Mouse (Mus musculus): ENCODE measurements at regions not wholly inside any gene's neighbourhood (a gene's known extent, or its start where the extent isn't known, plus 50 kb on each side); places are given as distances from the start of the nearest gene placed in this dataset.

DNA sequence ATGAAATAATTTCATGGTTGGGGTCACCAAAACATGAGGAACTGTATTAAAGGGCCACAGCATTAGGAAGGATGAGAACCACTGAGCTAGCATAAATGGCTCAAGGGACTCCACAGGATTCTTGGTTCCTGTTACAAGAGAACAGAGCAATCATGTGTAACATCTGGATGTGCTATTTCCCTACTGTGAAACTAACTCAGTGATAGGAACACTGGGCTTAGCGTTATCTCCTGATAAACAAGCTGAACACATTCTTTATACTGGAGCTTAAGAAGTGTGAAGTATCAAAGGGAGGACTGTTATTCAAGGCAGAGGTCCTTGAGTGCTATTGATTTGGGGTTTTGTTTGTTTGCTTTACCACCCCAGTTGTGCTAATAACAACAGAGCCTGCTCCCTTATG, 52.3 kb upstream of the Laptm4a start:
- TF ChIP-seq CTCF (IDR thresholded peaks at IDR 0.05; ENCODE audit: low read depth, low read length) (no peak), POLR2A (IDR thresholded peaks at IDR 0.05; ENCODE audit: extremely low read depth, insufficient read depth, low read length) (no peak)

Data from liver, adult 2 months (tissue).